In genomic region chr5:112597876-112598275, GRCm38 (mm10) we compare ENCODE assay signal across 10 mouse cellular contexts. TPM values are rescaled to one million over a fixed set of nuclear protein-coding genes. Genes with fewer than 3 reads are reported as not detected.
DNase-seq lines count a peak whose midpoint lies in the region; ATAC-seq lines count a peak whose summit lies in the region.
"Had no signal": no experiment of that assay in that cellular context is flagged by ENCODE, and none has a peak within 500 bp of the region (broad histone marks: within the 10 kb centered on the region; RNA-seq: fewer than 3 reads in every experiment).

No protein-coding gene starts in this region.

- no peaks in the 10 kb centered on the region for H3K9me3 ChIP-seq in forebrain, embryonic 12.5 days
- H3K9me3 ChIP-seq in forebrain, embryonic 10.5 days: no peaks in the 10 kb centered on the region
- no peaks in the 10 kb centered on the region for H3K9me3 ChIP-seq in neural tube, embryonic 15.5 days (replicated peaks)
- H3K9me3 ChIP-seq: heart, embryonic 13.5 days had no signal

- no peaks in the 10 kb centered on the region for H3K36me3 ChIP-seq in forebrain, embryonic 12.5 days (replicated peaks)
- H3K36me3 ChIP-seq in forebrain, embryonic 10.5 days (replicated peaks): no peaks in the 10 kb centered on the region
- no peaks in the 10 kb centered on the region for H3K36me3 ChIP-seq in neural tube, embryonic 15.5 days
- H3K36me3 ChIP-seq: heart, embryonic 13.5 days had no signal

- H3K4me1 ChIP-seq in forebrain, embryonic 12.5 days: peaks cover 28% of the 10 kb centered on the region
- peaks cover 23% of the 10 kb centered on the region for H3K4me1 ChIP-seq in forebrain, embryonic 10.5 days
- H3K4me1 ChIP-seq in neural tube, embryonic 15.5 days: peaks cover 20% of the 10 kb centered on the region
- H3K4me1 ChIP-seq: heart, embryonic 13.5 days had no signal

- H3K4me2 ChIP-seq in forebrain, embryonic 12.5 days: no peak overlapping the region
- no peak overlapping the region for H3K4me2 ChIP-seq in neural tube, embryonic 15.5 days
- H3K4me2 ChIP-seq: heart, embryonic 13.5 days had no signal

- H3K9ac ChIP-seq in forebrain, embryonic 12.5 days: no peak overlapping the region
- no peak overlapping the region for H3K9ac ChIP-seq in neural tube, embryonic 15.5 days (replicated peaks)
- H3K9ac ChIP-seq: heart, embryonic 13.5 days had no signal

- peak overlapping the region; percentile 39; the same call in 1 of the 2 replicates for H3K27ac ChIP-seq in forebrain, embryonic 12.5 days
- no peak overlapping the region for H3K27ac ChIP-seq in forebrain, embryonic 10.5 days
- peak overlapping the region; percentile 34; the same call in 1 of the 2 replicates for H3K27ac ChIP-seq in neural tube, embryonic 15.5 days (replicated peaks)
- H3K27ac ChIP-seq: heart, embryonic 13.5 days had no signal

- no peak for DNase-seq in forebrain, embryonic 10.5 days (ENCODE audit: extremely low spot score, low spot score)
- peak; percentile 24 for DNase-seq in testis, postnatal 14 days (ENCODE audit: low spot score)
- no peak for DNase-seq in testis, postnatal 10 days (ENCODE audit: low spot score)
- DNase-seq in heart, postnatal 4 days: peak; percentile 42
- DNase-seq in thymus, postnatal 25 days: no peak
- DNase-seq in B cell, adult 2 months: no peak

- H3K4me3 ChIP-seq in forebrain, embryonic 12.5 days (replicated peaks): no peak overlapping the region
- H3K4me3 ChIP-seq in forebrain, embryonic 10.5 days: no peak overlapping the region
- no peak overlapping the region for H3K4me3 ChIP-seq in neural tube, embryonic 15.5 days (replicated peaks)
- H3K4me3 ChIP-seq: heart, embryonic 13.5 days had no signal

- ATAC-seq in forebrain, embryonic 12.5 days (ENCODE audit: low FRiP score): no peak
- peak; percentile 42; the same call in 1 of the 2 replicates for ATAC-seq in neural tube, embryonic 15.5 days (ENCODE audit: low FRiP score)

- WGBS in forebrain, embryonic 12.5 days: 83% methylated on average over 6 of the region's 6 CpGs
- 88% methylated on average over 6 of the region's 6 CpGs for WGBS in forebrain, embryonic 10.5 days
- 67% methylated on average over 6 of the region's 6 CpGs for WGBS in neural tube, embryonic 15.5 days

- H3K27me3 ChIP-seq in forebrain, embryonic 12.5 days: peaks cover 4% of the 10 kb centered on the region; the same call in 1 of the 2 replicates
- no peaks in the 10 kb centered on the region for H3K27me3 ChIP-seq in forebrain, embryonic 10.5 days (ENCODE audit: poor library complexity, severe bottlenecking)
- no peaks in the 10 kb centered on the region for H3K27me3 ChIP-seq in neural tube, embryonic 15.5 days (replicated peaks)

RNA-seq across cellular contexts. Expression of gene Sez6l, which starts 20.9 kb away (rescaled TPM):
- polyA plus RNA-seq in forebrain, embryonic 12.5 days (2016; fragmentation: Nextera tagmentation; extraction: Ambion mirVana): 13.4 and 14.8 TPM in 2 replicates
- 0.65 and 1.4 TPM in 2 replicates for polyA plus RNA-seq in forebrain, embryonic 10.5 days (2016; fragmentation: Nextera tagmentation; extraction: Ambion mirVana)
- total RNA-seq in heart, postnatal 4 days (2021): under 1 TPM; 0.52 TPM
- polyA plus RNA-seq in neural tube, embryonic 15.5 days (2015; fragmentation: Nextera tagmentation; extraction: Ambion mirVana): 26.7 and 32.5 TPM in 2 replicates
- total RNA-seq: neutrophil, adult 5-6 weeks had no signal

Comparison
In these comparisons a context has a peak if more than half of its experiments do, and no peak if none do; other contexts are left out.
1. DNase-seq: peak in testis, postnatal 14 days (single experiment) and heart, postnatal 4 days (single experiment); none in forebrain, embryonic 10.5 days (single experiment), testis, postnatal 10 days (single experiment), thymus, postnatal 25 days (single experiment) and B cell, adult 2 months (0 of 2).